ENCODE assay signal across 8 mouse cellular contexts in genomic region chr7:99863362-99863761, GRCm38 (mm10). TPM values are rescaled to one million over a fixed set of nuclear protein-coding genes. Genes with fewer than 3 reads are reported as not detected.
DNase-seq lines count a peak whose midpoint lies in the region; ATAC-seq and TF ChIP-seq lines count a peak whose summit lies in the region.

TSS of gene Spcs2 (minus strand) at chr7:99863462.

- 56% methylated on average over 7 of the region's 7 CpGs for WGBS in cerebellum, adult 2 months
- 55% methylated on average over 7 of the region's 7 CpGs for WGBS in forebrain, postnatal 0 days
- WGBS in hindbrain, embryonic 15.5 days = 52% methylated on average over 7 of the region's 7 CpGs
- 40% methylated on average over 7 of the region's 7 CpGs for WGBS in liver, postnatal 0 days (ENCODE audit: insufficient replicate concordance)

- no peak for ATAC-seq in Patski
- no peak for ATAC-seq in forebrain, postnatal 0 days
- no peak for ATAC-seq in hindbrain, embryonic 15.5 days (ENCODE audit: low FRiP score, low read depth)
- ATAC-seq in liver, postnatal 0 days = no peak

- H3K27me3 ChIP-seq in cerebellum, adult 2 months (ENCODE audit: control insufficient read depth, insufficient read depth, low read length) = no peaks in the 10 kb centered on the region
- H3K27me3 ChIP-seq in Patski = peaks cover 4% of the 10 kb centered on the region
- H3K27me3 ChIP-seq in forebrain, postnatal 0 days (ENCODE audit: insufficient read depth, low read length) = no peaks in the 10 kb centered on the region
- H3K27me3 ChIP-seq in hindbrain, embryonic 15.5 days = no peaks in the 10 kb centered on the region
- no peaks in the 10 kb centered on the region for H3K27me3 ChIP-seq in liver, postnatal 0 days (ENCODE audit: insufficient read depth, low read length)

- no peaks in the 10 kb centered on the region for H3K9me3 ChIP-seq in forebrain, postnatal 0 days (ENCODE audit: low read length)
- no peaks in the 10 kb centered on the region for H3K9me3 ChIP-seq in hindbrain, embryonic 15.5 days
- H3K9me3 ChIP-seq in liver, postnatal 0 days (ENCODE audit: low read length) = no peaks in the 10 kb centered on the region

- no peak within 1 kb of the TSS for H3K9ac ChIP-seq in forebrain, postnatal 0 days
- H3K9ac ChIP-seq in hindbrain, embryonic 15.5 days = no peak within 1 kb of the TSS
- H3K9ac ChIP-seq in liver, postnatal 0 days (replicated peaks) = no peak within 1 kb of the TSS

- no peaks in the 10 kb centered on the region for H3K36me3 ChIP-seq in forebrain, postnatal 0 days (ENCODE audit: insufficient read depth)
- H3K36me3 ChIP-seq in hindbrain, embryonic 15.5 days = no peaks in the 10 kb centered on the region
- H3K36me3 ChIP-seq in liver, postnatal 0 days (replicated peaks; ENCODE audit: insufficient read depth, low read length) = no peaks in the 10 kb centered on the region

- TF ChIP-seq EP300 in liver, postnatal 0 days (IDR thresholded peaks at IDR 0.05; ENCODE audit: low read depth) = no peak

- POLR2A ChIA-PET in Patski (lab: Charles Lee) = no interaction called here

- no peak for TF ChIP-seq CTCF in cerebellum, adult 2 months (IDR thresholded peaks at IDR 0.05; ENCODE audit: borderline replicate concordance, insufficient read depth, low read depth, low read length)
- TF ChIP-seq CTCF in Patski (IDR thresholded peaks at IDR 0.05) = no peak
- no peak for TF ChIP-seq CTCF in forebrain, postnatal 0 days (IDR thresholded peaks at IDR 0.05; ENCODE audit: low read depth)
- no peak for TF ChIP-seq CTCF in liver, postnatal 0 days (IDR thresholded peaks at IDR 0.05; ENCODE audit: low read depth)

- CTCF ChIA-PET in Patski (lab: Charles Lee) = no interaction called here

- no peak within 1 kb of the TSS for H3K27ac ChIP-seq in cerebellum, adult 2 months (ENCODE audit: insufficient read depth, low read length)
- H3K27ac ChIP-seq in forebrain, postnatal 0 days (ENCODE audit: low read depth, low read length) = no peak within 1 kb of the TSS
- no peak within 1 kb of the TSS for H3K27ac ChIP-seq in hindbrain, embryonic 15.5 days (replicated peaks)
- no peak within 1 kb of the TSS for H3K27ac ChIP-seq in liver, postnatal 0 days (ENCODE audit: low read depth)

- in situ Hi-C loops in Patski (cut with MboI; ENCODE audit: low pct_unique_long_range_greater_than_20kb) = no loop called here

- no peak for TF ChIP-seq POLR2A in cerebellum, adult 2 months (IDR thresholded peaks at IDR 0.05; ENCODE audit: borderline replicate concordance, insufficient read depth, low read length)

- H3K4me3 ChIP-seq in cerebellum, adult 2 months (replicated peaks; ENCODE audit: insufficient read depth, low read depth, low read length) = no peak within 1 kb of the TSS
- H3K4me3 ChIP-seq in forebrain, postnatal 0 days (ENCODE audit: low read depth, low read length) = no peak within 1 kb of the TSS
- H3K4me3 ChIP-seq in hindbrain, embryonic 15.5 days = no peak within 1 kb of the TSS
- H3K4me3 ChIP-seq in liver, postnatal 0 days (ENCODE audit: low read depth, low read length) = no peak within 1 kb of the TSS

- no peak within 1 kb of the TSS for H3K4me2 ChIP-seq in forebrain, postnatal 0 days (ENCODE audit: low read depth)
- H3K4me2 ChIP-seq in hindbrain, embryonic 15.5 days = no peak within 1 kb of the TSS
- H3K4me2 ChIP-seq in liver, postnatal 0 days (ENCODE audit: low read depth, low read length) = no peak within 1 kb of the TSS

- DNase-seq in cerebellum, adult 2 months = no peak
- no peak for DNase-seq in cerebellum, postnatal 10 days
- DNase-seq in Patski (ENCODE audit: low read depth, low spot score) = no peak
- DNase-seq in forebrain, postnatal 0 days = no peak
- DNase-seq in liver, postnatal 0 days = no peak
- DNase-seq in right cerebral cortex, postnatal 10 days (ENCODE audit: low spot score in 2 of 2) = no peak
- no peak for DNase-seq in kidney, adult 18-20 months

- H3K4me1 ChIP-seq in cerebellum, adult 2 months (ENCODE audit: control insufficient read depth, insufficient read depth, low read length) = no peaks in the 10 kb centered on the region
- no peaks in the 10 kb centered on the region for H3K4me1 ChIP-seq in forebrain, postnatal 0 days (ENCODE audit: insufficient read depth)
- H3K4me1 ChIP-seq in hindbrain, embryonic 15.5 days (replicated peaks) = 0 out of 2 replicates have a peak, but pooled peaks cover 2% of the 10 kb centered on the region
- H3K4me1 ChIP-seq in liver, postnatal 0 days (ENCODE audit: insufficient read depth) = peaks cover 10% of the 10 kb centered on the region; the same call in 1 of the 2 replicates

RNA-seq across cellular contexts. Expression of gene Spcs2, which starts in this region (rescaled TPM):
- polyA plus RNA-seq in cerebellum, adult 2 months (2012; rRNA removed) = 76.8 and 78.5 TPM in 2 replicates
- polyA plus RNA-seq in Patski (2021) = 206 TPM
- total RNA-seq in forebrain, postnatal 0 days (2014; rRNA removed) = 115 and 123 TPM in 2 replicates
- polyA plus RNA-seq in forebrain, postnatal 0 days (2015; fragmentation: Nextera tagmentation; extraction: Ambion mirVana) = 235 and 257 TPM in 2 replicates
- polyA plus RNA-seq in hindbrain, embryonic 15.5 days (2015; fragmentation: Nextera tagmentation; extraction: Ambion mirVana) = 276 and 279 TPM in 2 replicates
- 156 and 165 TPM in 2 replicates for polyA plus RNA-seq in liver, postnatal 0 days (2015; fragmentation: Nextera tagmentation; extraction: Ambion mirVana)
